Mouse (Mus musculus) gastrocnemius, postnatal 36 days (tissue): ENCODE results near the gene Dmbt1. TPM values are rescaled to one million over a fixed set of nuclear protein-coding genes. Genes with fewer than 3 reads are reported as not detected.
"Not testable (repeated sequence)": the region's sequence is repeated elsewhere in the genome, so short reads cannot be mapped to it uniquely, and the experiment has no call there.

Source experiments
- DNase-seq, 2 experiments: peaks; one replicate each; pipeline ENCODE4 v3.0.0; 2022
- intact Hi-C: fragments of 180-260 bp; cut with DNase I; formaldehyde crosslinking; loops from one replicate; pipeline ENCODE4 v1.15.1; 2025
- long read RNA-seq, 2 experiments: library from polyadenylated mRNA; stranded (forward); transcript quantifications; one replicate each; pipeline ENCODE4 v2.0.0; 2021
- total RNA-seq, 2 experiments: library from RNA; stranded (reverse); gene quantifications; 2 replicates each; pipeline ENCODE4 v1.2.3; 2021

Gene Dmbt1
- not detected for total RNA-seq
- long read RNA-seq, experiment 1, result 0 reads
- long read RNA-seq, experiment 2, result 0 reads

DNA sequence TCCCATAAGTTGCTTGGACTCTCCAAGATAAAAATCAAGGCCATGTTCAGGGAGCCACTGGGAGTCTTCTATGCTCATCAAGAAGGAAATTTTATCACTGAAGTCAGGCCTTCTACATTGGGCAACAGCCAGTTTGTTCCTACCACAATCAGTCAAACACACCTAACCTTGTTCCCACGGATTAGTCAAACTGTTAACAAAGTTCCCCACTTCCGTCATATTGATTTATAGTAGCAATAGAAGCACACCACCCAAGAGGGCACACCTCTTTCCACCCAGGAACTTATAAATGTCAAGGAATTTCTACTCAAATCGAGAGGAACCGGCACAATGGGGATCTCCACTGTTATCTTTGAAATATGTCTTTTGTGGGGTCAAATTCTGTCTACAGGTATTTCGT is at the start of gene Dmbt1:
TSS of gene Dmbt1 (plus strand) at position 299 of the 400 bp plus-strand sequence.
- intact Hi-C loops, result no loop called here
- no peak for DNase-seq

DNA sequence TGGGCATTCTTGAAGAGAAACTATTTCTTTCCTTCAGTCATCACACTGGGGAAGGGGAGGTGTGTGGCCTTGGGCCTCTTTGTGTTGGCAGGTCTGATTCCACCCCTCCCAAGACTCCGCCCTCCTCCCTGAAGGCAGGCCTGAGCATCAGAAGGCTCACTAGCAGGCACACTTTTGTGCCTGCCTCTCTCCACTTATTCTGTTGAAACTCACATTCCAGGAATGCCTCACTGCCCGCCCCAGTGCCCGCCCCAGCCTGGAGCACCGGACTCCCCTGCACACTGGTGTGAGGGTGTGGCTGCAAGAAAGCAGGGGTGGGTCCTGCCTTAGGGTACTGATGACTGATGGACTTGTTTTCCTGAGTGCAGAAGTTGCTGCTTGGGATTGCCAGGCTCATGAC is 49.5 kb upstream of the Dmbt1 start:
- intact Hi-C loops, result no loop called here
- no peak for DNase-seq

DNA sequence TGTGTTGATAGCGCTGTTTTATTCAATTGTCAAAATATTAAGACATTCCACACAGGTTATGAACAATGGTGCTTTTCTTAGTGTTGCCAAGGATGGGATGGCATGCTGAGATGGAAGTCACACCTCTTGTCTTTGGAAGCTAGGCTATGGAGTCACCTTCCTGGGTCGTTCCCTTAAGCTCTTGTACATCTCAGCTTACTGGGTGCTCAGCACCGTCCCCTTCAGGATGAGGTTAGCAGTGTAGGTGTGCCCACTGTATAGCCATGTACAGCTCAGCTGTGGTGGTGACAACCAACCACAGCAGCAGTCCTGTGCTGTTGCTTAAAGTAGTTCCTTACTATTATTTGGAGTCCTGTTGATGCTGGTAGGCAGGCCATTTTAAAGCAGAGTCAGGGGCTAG is 49.0 kb upstream of the Dmbt1 start:
- intact Hi-C loops, result no loop called here
- DNase-seq, result no peak

DNA sequence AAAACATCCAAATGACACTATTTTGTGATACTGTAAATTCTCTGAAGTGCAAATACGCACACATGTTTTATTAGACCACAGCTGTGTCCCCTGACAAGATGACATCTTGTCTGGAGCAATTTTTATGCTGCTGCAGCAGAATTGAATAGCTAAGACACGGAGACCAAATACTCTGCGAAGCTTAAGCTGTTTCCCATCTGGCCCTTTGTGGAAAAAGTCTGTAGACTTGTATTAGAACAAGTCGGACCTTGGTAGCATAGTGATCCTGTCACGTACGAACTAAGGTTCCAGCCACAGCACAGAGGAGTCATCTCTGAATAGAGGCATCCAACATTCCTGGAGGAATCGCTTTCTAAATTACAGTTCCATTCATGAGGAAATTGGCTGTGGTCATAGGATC is 47.6 kb upstream of the Dmbt1 start:
- no peak for DNase-seq
- intact Hi-C loops, result no loop called here

DNA sequence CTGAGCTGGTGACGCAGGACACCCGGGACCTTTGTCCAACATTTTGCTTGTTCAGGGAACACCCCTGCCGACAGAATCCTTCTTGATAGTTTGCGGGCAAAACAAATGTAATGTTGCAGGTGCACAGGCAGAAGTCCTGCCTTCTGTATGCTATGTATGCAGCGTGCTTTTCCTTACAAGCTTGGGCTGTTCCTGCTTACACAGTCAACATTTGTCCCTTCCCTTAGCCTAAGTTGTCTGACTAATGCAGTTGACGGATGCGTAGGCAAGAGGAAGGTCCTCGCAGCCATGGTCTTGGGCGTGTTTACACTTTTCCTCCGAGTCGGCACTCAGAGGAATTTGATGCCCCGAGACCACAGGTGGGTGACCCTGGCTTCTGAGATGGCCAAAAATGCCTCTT is 46.7 kb upstream of the Dmbt1 start:
- no peak for DNase-seq
- intact Hi-C loops, result no loop called here

DNA sequence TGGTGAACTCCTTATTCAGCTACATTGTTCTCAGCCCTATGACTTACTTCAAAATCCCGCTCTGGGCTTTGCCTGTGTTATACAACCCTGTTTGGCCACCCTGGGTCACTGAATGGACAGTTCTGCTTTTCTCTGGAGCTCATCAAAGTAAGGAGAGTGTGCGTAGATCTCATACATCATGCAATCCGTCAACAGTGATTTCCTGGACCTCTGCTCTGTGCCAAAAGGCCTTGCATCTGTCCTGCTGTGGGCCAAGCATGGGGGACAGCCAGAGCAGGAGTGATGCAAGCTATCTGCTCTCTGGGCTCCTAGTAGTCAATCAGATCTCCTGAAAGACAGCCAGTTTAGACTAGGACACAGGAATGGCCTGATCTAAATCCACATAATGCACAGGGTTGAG is 46.1 kb upstream of the Dmbt1 start:
- DNase-seq, result no peak

DNA sequence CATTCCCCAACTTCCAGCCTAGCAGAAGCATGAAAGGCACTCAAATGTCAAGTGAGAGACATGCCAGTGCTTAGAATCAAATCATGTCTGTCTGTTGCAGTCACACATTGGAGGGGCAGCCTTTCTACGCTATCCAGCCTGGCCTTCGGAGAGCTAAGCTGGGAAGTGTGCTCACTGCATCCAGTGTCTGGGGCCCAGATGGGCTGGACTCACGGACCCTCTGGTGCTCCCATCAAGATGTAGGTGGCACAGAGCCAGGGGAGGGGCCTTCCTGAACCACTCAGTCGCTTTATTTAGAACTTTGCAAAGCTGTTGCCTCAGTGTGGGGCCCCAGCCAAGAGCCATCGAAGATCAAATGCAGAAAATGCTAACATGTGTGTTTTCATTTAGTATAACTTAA is 43.7 kb upstream of the Dmbt1 start:
- intact Hi-C loops, result no loop called here

More for the DNA sequence above, 46.1 kb upstream of the Dmbt1 start:
- intact Hi-C loops, result no loop called here

DNA sequence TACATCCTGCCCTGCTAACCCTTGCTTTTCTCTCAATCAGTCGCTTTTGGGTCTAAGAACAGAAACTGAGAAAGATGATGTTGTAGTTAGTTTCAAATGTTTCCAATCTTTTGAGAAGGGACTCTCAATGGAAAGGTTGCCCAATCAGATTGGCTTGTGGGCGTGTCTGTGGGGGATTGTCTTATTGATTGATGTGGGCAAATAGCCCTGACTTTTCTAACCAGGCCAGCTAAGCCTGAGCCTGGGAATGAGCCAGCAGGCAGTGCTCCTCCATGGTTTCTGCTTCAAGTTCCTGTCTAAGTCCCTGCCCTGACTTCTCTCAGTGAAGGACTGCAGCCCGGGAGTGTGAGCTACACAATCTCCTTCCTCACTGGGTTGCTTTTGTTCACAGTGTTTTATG is 42.5 kb upstream of the Dmbt1 start:
- DNase-seq, result no peak
- intact Hi-C loops, result no loop called here

More for the DNA sequence above, 43.7 kb upstream of the Dmbt1 start:
- DNase-seq, result no peak

DNA sequence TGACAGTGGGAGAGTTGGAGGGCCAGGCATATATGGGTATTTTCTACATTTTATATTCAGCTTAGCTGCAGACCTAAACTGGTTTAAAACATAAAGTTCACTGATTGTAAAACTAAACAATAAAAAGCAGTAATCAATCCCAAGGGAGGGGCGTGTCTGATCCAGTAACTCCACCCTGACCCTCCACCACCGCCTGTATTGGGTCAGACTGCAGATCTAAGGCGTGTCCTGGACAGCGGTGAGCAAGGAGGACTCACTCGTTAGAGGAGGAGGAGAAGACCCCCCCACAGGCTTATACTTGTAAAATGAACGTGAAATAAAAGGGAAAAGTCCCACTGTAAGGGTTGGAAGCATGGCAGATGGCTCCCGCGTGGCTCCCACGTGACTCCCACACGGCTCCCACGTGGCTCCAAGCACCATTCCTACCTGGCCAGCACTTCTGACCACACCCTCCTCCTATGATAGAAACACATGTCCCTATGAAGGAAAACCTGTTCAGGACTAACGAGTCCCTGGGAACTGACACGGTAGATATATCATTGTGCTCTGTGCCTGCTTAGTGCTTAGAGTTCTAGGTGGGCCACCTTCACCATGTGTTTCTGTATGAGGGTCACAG is 40.6 kb upstream of the Dmbt1 start:
- DNase-seq, result no peak
- intact Hi-C loops, result no loop called here

DNA sequence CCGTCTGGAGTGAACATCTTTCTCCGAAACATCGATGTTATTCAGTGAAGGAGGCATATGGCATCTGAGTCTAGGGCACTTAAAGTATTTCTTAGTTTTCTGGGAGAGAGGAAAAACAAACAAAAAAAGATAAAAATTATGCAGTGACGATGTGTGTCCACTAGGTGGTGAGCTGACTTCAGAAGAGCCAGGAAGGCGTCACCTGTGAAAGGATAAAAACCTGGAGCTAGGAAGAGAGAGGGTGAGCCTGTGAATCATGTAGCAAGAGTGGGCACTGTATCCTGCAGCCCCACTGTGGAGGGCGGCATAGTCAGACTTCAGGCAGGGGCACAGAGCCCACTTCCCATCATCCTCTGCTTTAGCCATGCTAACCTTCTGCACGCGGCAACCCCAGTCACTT is 37.9 kb upstream of the Dmbt1 start:
- no peak for DNase-seq
- intact Hi-C loops, result loop anchor here (1.0 kb wide), 1 partner anchor 27 kb away; no protein-coding TSS in a partner anchor

DNA sequence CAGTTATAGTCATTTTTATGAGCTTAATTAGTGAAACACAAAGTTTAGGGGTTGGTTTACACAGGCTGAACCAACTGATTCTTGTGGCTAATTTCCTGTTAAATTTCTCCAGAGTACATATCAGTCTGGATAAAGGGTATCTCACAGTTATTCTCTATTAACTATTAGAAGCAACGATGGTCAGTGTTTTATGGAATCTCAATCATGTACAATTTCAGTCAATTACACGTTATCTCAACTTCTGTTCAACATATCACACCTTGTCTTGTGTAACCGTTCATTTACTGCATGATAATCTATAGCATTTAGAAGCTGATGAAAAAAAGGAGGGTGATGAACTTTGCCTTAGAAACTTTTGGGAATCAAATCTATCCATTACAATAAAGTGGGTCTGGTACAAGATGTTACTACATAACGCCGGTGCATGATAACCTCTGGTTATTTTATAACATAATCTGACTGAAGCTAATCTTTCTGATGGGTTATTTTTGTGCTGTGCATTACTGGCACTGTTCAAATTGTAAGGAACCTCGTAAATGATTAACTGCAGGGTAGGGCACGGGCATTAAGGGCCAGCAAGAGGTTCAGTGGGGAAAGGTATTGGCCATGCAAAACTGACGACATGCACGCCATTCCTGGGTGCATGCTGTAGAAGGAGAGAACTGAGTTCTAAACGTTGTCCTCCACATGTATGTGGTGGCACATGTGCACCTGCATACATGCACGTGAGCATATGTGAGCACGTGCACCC is 29.7 kb upstream of the Dmbt1 start:
- intact Hi-C loops, result no loop called here
- no peak for DNase-seq

DNA sequence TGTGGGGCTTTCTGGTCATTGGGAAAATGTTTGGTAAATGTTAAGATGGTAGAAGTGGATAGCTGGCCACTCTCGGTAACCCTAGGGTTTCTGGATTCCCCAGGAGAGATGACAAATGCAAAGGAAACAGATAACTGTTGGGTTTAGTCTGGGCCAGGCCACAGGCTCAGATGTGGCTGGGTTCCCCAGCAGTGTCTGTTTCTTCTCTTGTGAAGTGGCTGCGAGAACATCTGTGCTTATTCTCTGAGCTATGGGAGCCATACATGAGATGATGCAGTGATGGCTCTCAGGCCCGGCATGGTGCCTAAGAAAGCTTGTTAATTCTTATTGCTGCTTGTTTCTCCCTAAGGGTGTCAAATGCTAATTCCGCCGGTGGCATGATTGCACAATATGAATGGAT is 27.8 kb upstream of the Dmbt1 start:
- no peak for DNase-seq
- intact Hi-C loops, result no loop called here

DNA sequence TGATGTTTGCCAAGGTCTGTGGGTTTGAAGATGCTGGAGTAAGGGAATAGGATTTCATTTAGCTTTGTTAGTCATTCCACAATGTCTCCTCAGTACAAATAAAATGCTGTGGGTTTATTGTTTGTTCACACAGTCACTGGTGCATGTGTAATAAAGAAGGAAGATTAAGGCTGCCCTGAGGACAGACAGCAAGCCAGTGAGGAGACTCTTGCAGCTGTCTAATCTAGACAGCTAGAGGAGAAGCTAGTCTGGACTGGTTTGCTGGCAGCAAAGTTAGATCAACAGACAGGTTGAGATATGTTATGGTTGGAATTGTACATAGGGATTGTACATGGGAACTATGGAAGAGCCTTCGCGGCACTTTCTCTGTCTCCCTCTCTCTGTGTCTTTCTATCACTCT is 24.6 kb upstream of the Dmbt1 start:
- DNase-seq, result no peak
- intact Hi-C loops, result no loop called here

DNA sequence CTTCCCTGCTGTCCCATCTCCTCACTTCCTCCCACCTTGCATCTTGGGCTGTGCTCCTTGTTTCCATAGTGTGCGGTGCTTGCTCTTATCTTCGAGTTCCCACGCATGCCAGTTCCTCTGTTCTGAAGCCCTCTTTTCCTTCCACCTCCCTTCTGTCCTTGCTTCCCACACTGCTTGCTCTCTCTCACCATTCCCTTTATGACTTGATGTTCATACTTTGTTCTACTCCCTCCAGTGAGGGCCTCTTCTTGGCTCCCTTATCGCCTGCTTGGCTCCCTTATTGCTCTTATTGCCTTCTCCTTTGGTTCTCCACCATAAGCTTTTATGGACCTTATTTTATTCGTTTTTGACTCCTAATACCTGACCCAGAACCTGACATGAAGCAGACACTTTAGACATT is 22.7 kb upstream of the Dmbt1 start:
- intact Hi-C loops, result no loop called here
- DNase-seq, result no peak

DNA sequence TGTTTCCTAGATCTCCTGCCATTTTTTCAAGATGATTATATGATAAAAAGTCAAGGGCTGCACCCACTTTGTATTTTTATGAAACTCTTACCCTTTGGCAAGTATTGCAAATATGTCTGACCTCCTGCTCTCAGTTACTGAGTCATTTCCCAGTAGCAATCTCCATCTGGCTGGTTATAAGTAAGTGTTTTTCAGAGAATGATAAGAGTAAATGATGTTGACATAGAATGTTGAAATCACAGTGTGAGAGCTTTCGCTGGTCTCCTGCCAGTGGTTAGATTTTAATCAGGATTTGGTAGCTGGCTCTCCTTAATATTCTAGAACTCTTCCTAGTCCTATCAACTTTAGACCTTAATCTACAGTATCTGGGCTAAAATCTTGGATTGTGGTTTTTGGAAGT is 20.0 kb upstream of the Dmbt1 start:
- no peak for DNase-seq
- intact Hi-C loops, result no loop called here

DNA sequence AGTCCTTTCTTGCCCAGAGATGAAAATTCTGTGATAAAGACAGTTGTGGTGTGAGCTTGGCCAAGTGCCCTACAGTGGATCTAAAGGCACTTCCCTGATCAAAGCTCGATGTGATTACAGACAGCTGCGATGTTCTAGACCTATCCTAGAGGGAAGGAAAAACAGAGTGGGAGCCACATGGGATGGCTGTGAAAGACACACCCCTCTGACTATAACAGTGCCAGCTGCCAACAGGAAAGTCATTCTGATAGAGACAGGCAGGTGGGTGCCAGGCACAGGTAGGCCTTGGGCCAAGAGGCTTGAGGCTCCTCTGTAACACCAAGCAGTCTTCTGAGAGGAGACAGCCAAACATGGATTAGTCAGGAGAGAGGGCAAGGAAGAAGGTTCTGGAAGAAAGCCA is 12.7 kb upstream of the Dmbt1 start:
- no peak for DNase-seq
- intact Hi-C loops, result no loop called here

DNA sequence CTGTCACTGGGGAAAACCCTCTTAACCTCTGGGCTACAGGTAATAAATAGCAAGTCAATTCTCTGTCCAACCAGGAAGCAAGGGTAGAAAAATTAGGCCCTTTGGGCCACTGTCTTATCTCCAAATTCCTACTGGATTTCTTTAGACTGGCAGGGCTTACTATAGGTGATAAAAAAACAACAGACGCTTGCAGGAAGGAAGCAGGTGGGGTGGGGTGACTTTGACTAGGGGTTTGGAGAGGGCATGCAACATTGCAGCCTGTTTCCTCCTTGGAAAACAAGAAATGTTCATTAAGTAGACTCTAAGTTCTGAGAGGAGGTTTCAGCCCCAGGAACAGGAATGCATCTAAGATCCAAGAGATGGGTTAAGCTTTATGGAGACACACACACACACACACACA is 7.0 kb upstream of the Dmbt1 start:
- no peak for DNase-seq
- intact Hi-C loops, result no loop called here

DNA sequence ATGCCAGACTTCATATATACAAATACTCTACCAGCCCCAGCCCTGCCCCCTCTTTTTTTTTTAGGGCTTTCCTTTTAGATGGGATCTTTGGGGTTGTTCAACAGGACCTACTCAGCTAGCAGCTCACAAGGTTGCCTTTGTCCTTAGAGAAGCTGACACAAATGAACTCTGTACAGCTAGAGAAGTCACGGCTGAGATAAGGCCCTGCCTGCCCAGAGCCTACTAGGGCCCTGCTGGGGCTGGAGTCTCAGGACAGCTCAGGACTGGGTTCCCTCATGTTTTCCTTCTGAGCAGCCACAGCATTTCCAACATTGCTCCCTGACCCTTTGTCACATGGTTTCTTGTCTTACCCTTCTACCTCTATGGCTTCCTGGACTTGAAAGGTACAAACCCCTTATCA is 4.3 kb upstream of the Dmbt1 start:
- DNase-seq, result no peak
- intact Hi-C loops, result no loop called here

DNA sequence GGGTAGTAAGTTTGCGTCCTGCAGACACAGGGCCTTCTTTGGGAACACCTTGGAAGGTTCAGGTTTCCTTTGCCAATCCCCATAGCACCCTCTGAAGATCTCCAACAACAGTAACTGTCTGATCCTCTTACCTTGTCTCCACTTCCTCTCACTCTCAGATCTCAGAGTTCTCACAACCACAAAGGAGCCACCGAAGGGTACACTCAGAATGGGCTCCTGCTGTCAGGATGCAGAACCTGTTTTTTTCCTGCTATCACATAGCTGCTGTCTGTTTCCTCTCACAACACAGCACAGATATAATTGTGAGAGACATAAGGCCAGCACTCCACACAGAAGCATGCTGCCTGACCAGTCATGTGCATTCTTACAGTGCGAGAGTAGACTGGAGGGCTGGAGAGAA is 4.5 kb downstream of the Dmbt1 start:
- no peak for DNase-seq
- intact Hi-C loops, result no loop called here

DNA sequence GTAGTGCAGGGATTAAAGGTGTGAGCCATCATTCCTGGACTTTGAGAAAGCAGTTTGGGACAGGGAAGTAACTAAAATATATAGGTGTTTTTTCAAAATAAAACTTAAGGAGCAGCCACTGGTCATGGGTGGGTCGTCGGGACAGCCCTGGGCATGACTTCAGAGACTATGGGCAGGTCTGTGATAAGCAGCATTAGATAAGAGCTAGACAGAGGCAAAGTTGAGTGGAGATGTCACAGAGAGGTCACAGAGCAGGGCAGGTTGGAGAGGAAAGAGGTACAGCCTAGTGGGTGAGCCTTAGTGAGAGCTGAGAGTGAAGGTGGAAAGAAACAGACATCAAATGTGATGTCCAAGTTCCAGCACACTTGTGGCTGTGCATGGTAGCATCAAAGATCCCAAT is 5.2 kb downstream of the Dmbt1 start:
- intact Hi-C loops, result no loop called here
- DNase-seq, result no peak

DNA sequence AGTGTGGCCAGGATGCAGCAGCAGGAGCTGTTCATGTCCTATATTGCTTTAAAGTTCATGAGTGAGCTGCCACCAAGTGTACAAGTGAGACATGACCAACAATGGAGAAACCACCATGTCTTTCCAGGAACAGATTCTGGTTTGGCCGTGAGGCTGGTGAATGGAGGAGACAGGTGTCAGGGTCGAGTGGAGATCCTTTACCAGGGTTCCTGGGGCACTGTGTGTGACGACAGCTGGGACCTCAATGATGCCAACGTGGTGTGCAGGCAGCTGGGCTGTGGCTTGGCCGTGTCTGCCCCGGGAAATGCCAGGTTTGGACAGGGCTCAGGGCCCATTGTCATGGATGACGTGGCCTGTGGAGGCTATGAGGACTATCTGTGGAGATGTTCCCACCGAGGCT is 8.9 kb downstream of the Dmbt1 start:
- not testable (repeated sequence) for DNase-seq
- intact Hi-C loops, result loop anchor here (5.0 to 10.0 kb wide), 2 partner anchors 116 to 213 kb away; no protein-coding TSS in a partner anchor

DNA sequence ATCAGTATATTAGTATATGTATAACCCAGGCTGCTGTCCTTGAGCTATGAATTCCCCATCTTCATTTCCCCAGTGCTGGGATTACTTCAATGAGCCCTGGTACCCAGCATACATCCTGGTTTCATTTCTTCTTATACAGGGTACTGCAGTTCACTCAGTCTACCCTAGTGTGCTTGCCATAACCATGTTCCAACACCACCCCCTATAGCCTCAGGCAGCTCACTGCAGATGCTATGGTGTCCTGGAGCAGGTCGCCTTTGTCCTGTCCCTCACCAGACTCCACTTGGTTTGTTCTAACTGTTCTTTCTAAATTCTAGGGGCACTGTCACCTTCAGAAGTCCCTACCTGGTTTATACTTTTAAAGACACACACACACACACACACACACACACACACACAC is 10.8 kb downstream of the Dmbt1 start:
- no peak for DNase-seq
- intact Hi-C loops, result loop anchor here (5.0 to 10.0 kb wide), 2 partner anchors 118 to 215 kb away; no protein-coding TSS in a partner anchor
